Mouse (Mus musculus): ENCODE data around the gene Lce1j. TPM values are rescaled to one million over a fixed set of nuclear protein-coding genes. Genes with fewer than 3 reads are reported as not detected.

Gene Lce1j
- polyA plus RNA-seq, 1 experiment from 2014 or later = not detected

DNA sequence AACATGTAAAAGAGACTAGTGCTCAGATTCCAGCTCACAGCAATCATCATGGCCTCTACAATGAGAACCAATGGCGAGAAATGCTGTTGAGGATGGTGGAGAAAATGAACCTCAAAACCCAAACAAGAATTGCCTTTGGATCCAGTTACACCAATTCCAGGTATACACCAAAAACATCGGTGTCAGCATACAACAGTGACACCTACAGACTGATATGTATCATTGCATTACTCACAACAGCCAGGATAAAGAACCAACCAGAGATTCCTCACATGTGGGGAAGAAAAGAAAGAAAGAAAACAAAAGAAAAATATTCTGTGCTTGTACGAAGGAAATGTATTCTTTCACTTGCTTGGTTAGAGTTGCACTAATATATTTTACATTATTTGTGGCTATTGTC is 18.7 kb downstream of the Lce1j start:
- ATAC-seq (no peak), DNase-seq (ENCODE audit: low spot score) (peak; percentile 8)
- TF ChIP-seq CTCF (IDR thresholded peaks at IDR 0.05) (peak; percentile 61), EP300 (IDR thresholded peaks at IDR 0.05) (no peak)
- no peaks in the 10 kb centered on the region for H3K27me3 ChIP-seq (replicated peaks; ENCODE audit: insufficient read depth, low read length)
- H3K9me3 ChIP-seq (ENCODE audit: low read length) = no peaks in the 10 kb centered on the region
- H3K9ac ChIP-seq (replicated peaks; ENCODE audit: low read depth) = no peak overlapping the region
- H3K4me3 ChIP-seq (ENCODE audit: low read depth, low read length) = no peak overlapping the region
- H3K36me3 ChIP-seq (ENCODE audit: insufficient read depth, low read length) = no peaks in the 10 kb centered on the region
- no peak overlapping the region for H3K27ac ChIP-seq (ENCODE audit: low read length)
- 11% methylated on average over 3 of the region's 3 CpGs for WGBS
- H3K4me1 ChIP-seq (ENCODE audit: insufficient read depth, low read depth, low read length) = no peaks in the 10 kb centered on the region
- H3K4me2 ChIP-seq (replicated peaks; ENCODE audit: low read depth, low read length) = no peak overlapping the region

GRCm38 (mm10) chr3:92764965-92765364 is 25.3 kb downstream of the Lce1j start, which contains the start of gene Lce1h:
Lce1h (minus strand) TSS chr3:92765065.
- DNase-seq (ENCODE audit: low spot score) = no peak
- no peak for TF ChIP-seq CTCF (IDR thresholded peaks at IDR 0.05)
- no peak for TF ChIP-seq EP300 (IDR thresholded peaks at IDR 0.05)
- no peaks in the 10 kb centered on the region for H3K4me1 ChIP-seq (ENCODE audit: insufficient read depth, low read depth, low read length)
- ATAC-seq = no peak
- no peak within 1 kb of the TSS for H3K27ac ChIP-seq (ENCODE audit: low read length)
- no peaks in the 10 kb centered on the region for H3K27me3 ChIP-seq (replicated peaks; ENCODE audit: insufficient read depth, low read length)
- H3K36me3 ChIP-seq (ENCODE audit: insufficient read depth, low read length) = no peaks in the 10 kb centered on the region
- WGBS = 74% methylated on average over 1 of the region's 1 CpGs
- H3K9ac ChIP-seq (replicated peaks; ENCODE audit: low read depth) = no peak within 1 kb of the TSS
- H3K9me3 ChIP-seq (ENCODE audit: low read length) = no peaks in the 10 kb centered on the region
- no peak within 1 kb of the TSS for H3K4me3 ChIP-seq (ENCODE audit: low read depth, low read length)
- H3K4me2 ChIP-seq (replicated peaks; ENCODE audit: low read depth, low read length) = no peak within 1 kb of the TSS

DNA sequence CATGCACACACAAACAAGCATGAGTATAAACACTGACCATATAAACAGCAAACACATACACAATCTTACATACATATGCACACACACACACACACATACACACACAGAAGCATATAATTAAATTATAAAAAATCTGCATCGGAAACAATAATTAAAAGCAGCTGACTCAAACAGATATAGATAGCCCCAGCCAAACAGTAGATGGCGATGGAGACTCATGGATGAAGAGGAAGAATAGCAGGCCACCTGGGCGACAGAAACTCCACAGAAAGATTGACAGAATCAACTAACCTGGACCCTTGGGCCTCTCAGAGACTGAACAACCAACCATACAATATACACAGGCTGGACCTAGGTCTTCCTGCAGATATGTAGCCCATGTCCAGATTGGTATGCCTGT is 37.1 kb downstream of the Lce1j start:
- DNase-seq (ENCODE audit: low spot score) (no peak), ATAC-seq (no peak)
- H3K36me3 ChIP-seq (ENCODE audit: insufficient read depth, low read length) = no peaks in the 10 kb centered on the region
- WGBS = 34% methylated on average over 3 of the region's 3 CpGs
- no peak overlapping the region for H3K9ac ChIP-seq (replicated peaks; ENCODE audit: low read depth)
- no peak for TF ChIP-seq EP300 (IDR thresholded peaks at IDR 0.05)
- no peaks in the 10 kb centered on the region for H3K4me1 ChIP-seq (ENCODE audit: insufficient read depth, low read depth, low read length)
- no peak overlapping the region for H3K4me2 ChIP-seq (replicated peaks; ENCODE audit: low read depth, low read length)
- H3K27ac ChIP-seq (ENCODE audit: low read length) = no peak overlapping the region
- H3K4me3 ChIP-seq (ENCODE audit: low read depth, low read length) = no peak overlapping the region
- H3K9me3 ChIP-seq (ENCODE audit: low read length) = no peaks in the 10 kb centered on the region
- H3K27me3 ChIP-seq (replicated peaks; ENCODE audit: insufficient read depth, low read length) = no peaks in the 10 kb centered on the region

DNA sequence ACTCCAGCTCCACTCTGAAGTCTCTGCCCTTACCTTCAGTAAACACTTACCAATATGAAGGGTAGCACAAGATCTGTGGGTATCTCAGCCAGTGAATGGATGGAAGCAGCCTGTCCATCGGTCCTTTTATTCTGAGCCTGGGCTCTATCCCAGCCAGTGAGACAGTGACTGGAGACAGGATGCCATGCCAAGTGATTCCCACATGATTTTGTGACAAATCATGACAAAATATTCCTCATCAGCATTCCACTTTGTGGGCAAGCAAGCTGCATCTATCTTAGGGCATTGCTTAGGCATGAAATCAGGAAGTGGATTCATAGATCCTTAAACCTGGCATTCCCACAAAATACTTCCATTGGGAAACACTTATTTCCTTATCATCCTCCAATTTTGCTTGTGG is 38.1 kb downstream of the Lce1j start, which contains the start of gene Lce1g:
Lce1g (minus strand) TSS at position 101 of the 400 bp plus-strand sequence.
- no peak for ATAC-seq
- Histone ChIP-seq H3K36me3 (ENCODE audit: insufficient read depth, low read length) (no peaks in the 10 kb centered on the region), H3K27me3 (replicated peaks; ENCODE audit: insufficient read depth, low read length) (no peaks in the 10 kb centered on the region), H3K4me3 (ENCODE audit: low read depth, low read length) (no peak within 1 kb of the TSS), H3K4me1 (ENCODE audit: insufficient read depth, low read depth, low read length) (no peaks in the 10 kb centered on the region), H3K4me2 (replicated peaks; ENCODE audit: low read depth, low read length) (no peak within 1 kb of the TSS), H3K9me3 (ENCODE audit: low read length) (no peaks in the 10 kb centered on the region), H3K9ac (replicated peaks; ENCODE audit: low read depth) (no peak within 1 kb of the TSS), H3K27ac (ENCODE audit: low read length) (no peak within 1 kb of the TSS)
- TF ChIP-seq EP300 (IDR thresholded peaks at IDR 0.05) (no peak), CTCF (IDR thresholded peaks at IDR 0.05) (no peak)
- 65% methylated on average over 1 of the region's 1 CpGs for WGBS
- DNase-seq (ENCODE audit: low spot score) = no peak

GRCm38 (mm10) chr3:92738996-92739395 is 51.3 kb downstream of the Lce1j start, which contains the start of gene Gm38119:
Gm38119 (minus strand) TSS chr3:92739096.
- Histone ChIP-seq H3K27ac (ENCODE audit: low read length) (no peak within 1 kb of the TSS), H3K9me3 (ENCODE audit: low read length) (no peaks in the 10 kb centered on the region), H3K4me2 (replicated peaks; ENCODE audit: low read depth, low read length) (no peak within 1 kb of the TSS), H3K4me1 (ENCODE audit: insufficient read depth, low read depth, low read length) (no peaks in the 10 kb centered on the region), H3K4me3 (ENCODE audit: low read depth, low read length) (no peak within 1 kb of the TSS), H3K9ac (replicated peaks; ENCODE audit: low read depth) (no peak within 1 kb of the TSS), H3K36me3 (ENCODE audit: insufficient read depth, low read length) (no peaks in the 10 kb centered on the region), H3K27me3 (replicated peaks; ENCODE audit: insufficient read depth, low read length) (no peaks in the 10 kb centered on the region)
- TF ChIP-seq CTCF (IDR thresholded peaks at IDR 0.05) = no peak
- no peak for TF ChIP-seq EP300 (IDR thresholded peaks at IDR 0.05)
- DNase-seq (ENCODE audit: low spot score) = no peak
- ATAC-seq = no peak
- WGBS = 64% methylated on average over 1 of the region's 1 CpGs

Other genes starting within 250 kb of the Lce1j start
- 2.2 and 3.4 TPM in 2 replicates for gene Ivl, start 216.8 kb downstream of the Lce1j start, polyA plus RNA-seq (2015; fragmentation: Nextera tagmentation; extraction: Ambion mirVana)
- gene Smcp, start 201.5 kb downstream of the Lce1j start, polyA plus RNA-seq (2015; fragmentation: Nextera tagmentation; extraction: Ambion mirVana) = not detected in 2 replicates
- not detected in 2 replicates for gene 2210017I01Rik, start 183.0 kb downstream of the Lce1j start, polyA plus RNA-seq (2015; fragmentation: Nextera tagmentation; extraction: Ambion mirVana)
- not detected in 2 replicates for gene Lce6a, start 168.9 kb downstream of the Lce1j start, polyA plus RNA-seq (2015; fragmentation: Nextera tagmentation; extraction: Ambion mirVana)
- gene Lce1a1, start 142.2 kb downstream of the Lce1j start, polyA plus RNA-seq (2015; fragmentation: Nextera tagmentation; extraction: Ambion mirVana) = 0.27 TPM in 1 of 2 replicates, not detected in the other
- gene Lce1b, start 133.6 kb downstream of the Lce1j start, polyA plus RNA-seq (2015; fragmentation: Nextera tagmentation; extraction: Ambion mirVana) = not detected in 2 replicates
- gene Lce1a2, start 120.2 kb downstream of the Lce1j start, polyA plus RNA-seq (2015; fragmentation: Nextera tagmentation; extraction: Ambion mirVana) = not detected in 2 replicates
- not detected in 2 replicates for gene Lce1c, start 111.3 kb downstream of the Lce1j start, polyA plus RNA-seq (2015; fragmentation: Nextera tagmentation; extraction: Ambion mirVana)
- not detected in 2 replicates for gene Lce1d, start 103.3 kb downstream of the Lce1j start, polyA plus RNA-seq (2015; fragmentation: Nextera tagmentation; extraction: Ambion mirVana)
- gene Lce1e, start 81.4 kb downstream of the Lce1j start, polyA plus RNA-seq (2015; fragmentation: Nextera tagmentation; extraction: Ambion mirVana) = not detected in 2 replicates
- gene Lce1f, start 70.2 kb downstream of the Lce1j start, polyA plus RNA-seq (2015; fragmentation: Nextera tagmentation; extraction: Ambion mirVana) = not detected in 2 replicates
- gene Gm38119, start 51.4 kb downstream of the Lce1j start, polyA plus RNA-seq (2015; fragmentation: Nextera tagmentation; extraction: Ambion mirVana) = not detected in 2 replicates
- not detected in 2 replicates for gene Lce1g, start 38.2 kb downstream of the Lce1j start, polyA plus RNA-seq (2015; fragmentation: Nextera tagmentation; extraction: Ambion mirVana)
- not detected in 2 replicates for gene Lce1h, start 25.4 kb downstream of the Lce1j start, polyA plus RNA-seq (2015; fragmentation: Nextera tagmentation; extraction: Ambion mirVana)
- gene Lce1i, start 11.6 kb downstream of the Lce1j start, polyA plus RNA-seq (2015; fragmentation: Nextera tagmentation; extraction: Ambion mirVana) = not detected in 2 replicates
- not detected in 2 replicates for gene Lce1k, start 17.4 kb upstream of the Lce1j start, polyA plus RNA-seq (2015; fragmentation: Nextera tagmentation; extraction: Ambion mirVana)
- gene Kprp, start 36.7 kb upstream of the Lce1j start, polyA plus RNA-seq (2015; fragmentation: Nextera tagmentation; extraction: Ambion mirVana) = not detected in 2 replicates
- gene Lce1l, start 60.8 kb upstream of the Lce1j start, polyA plus RNA-seq (2015; fragmentation: Nextera tagmentation; extraction: Ambion mirVana) = not detected in 2 replicates
- not detected in 2 replicates for gene 2310050C09Rik, start 79.7 kb upstream of the Lce1j start, polyA plus RNA-seq (2015; fragmentation: Nextera tagmentation; extraction: Ambion mirVana)
- not detected in 2 replicates for gene Lce3a, start 135.7 kb upstream of the Lce1j start, polyA plus RNA-seq (2015; fragmentation: Nextera tagmentation; extraction: Ambion mirVana)
- gene Lce3b, start 142.5 kb upstream of the Lce1j start, polyA plus RNA-seq (2015; fragmentation: Nextera tagmentation; extraction: Ambion mirVana) = not detected in 2 replicates
- not detected in 2 replicates for gene Lce3c, start 154.0 kb upstream of the Lce1j start, polyA plus RNA-seq (2015; fragmentation: Nextera tagmentation; extraction: Ambion mirVana)
- gene Lce3d, start 166.9 kb upstream of the Lce1j start, polyA plus RNA-seq (2015; fragmentation: Nextera tagmentation; extraction: Ambion mirVana) = not detected in 2 replicates
- gene Lce3e, start 176.5 kb upstream of the Lce1j start, polyA plus RNA-seq (2015; fragmentation: Nextera tagmentation; extraction: Ambion mirVana) = not detected in 2 replicates
- not detected in 2 replicates for gene Lce3f, start 201.7 kb upstream of the Lce1j start, polyA plus RNA-seq (2015; fragmentation: Nextera tagmentation; extraction: Ambion mirVana)
- not detected in 2 replicates for gene Crct1, start 225.2 kb upstream of the Lce1j start, polyA plus RNA-seq (2015; fragmentation: Nextera tagmentation; extraction: Ambion mirVana)
- gene Lce1m, start 228.5 kb upstream of the Lce1j start, polyA plus RNA-seq (2015; fragmentation: Nextera tagmentation; extraction: Ambion mirVana) = not detected in 2 replicates